Mouse (Mus musculus): ENCODE data around the gene Pomt2.

GRCm38 (mm10) chr12:87127256-87127655 lies 20.5 kb downstream of the Pomt2 start:
- TF ChIP-seq CTCF (IDR thresholded peaks at IDR 0.05; ENCODE audit: low read depth) (no peak), EP300 (optimal IDR thresholded peaks at IDR 0.05) (no peak)
